In genomic region chr5:43034421-43034820, GRCm38 (mm10) we compare ENCODE assay signal across 16 mouse cellular contexts.
"Had no signal": no experiment of that assay in that cellular context is flagged by ENCODE, and none has a peak within 500 bp of the region (broad histone marks: within the 10 kb centered on the region; RNA-seq: fewer than 3 reads in every experiment).

No protein-coding gene starts in this region.

- H3K9ac ChIP-seq: neural tube, embryonic 13.5 days; neural tube, embryonic 15.5 days; stomach, embryonic 15.5 days had no signal

- H3K4me2 ChIP-seq: neural tube, embryonic 13.5 days; neural tube, embryonic 15.5 days; stomach, embryonic 15.5 days had no signal

- H3K9me3 ChIP-seq: neural tube, embryonic 13.5 days; neural tube, embryonic 15.5 days; stomach, embryonic 15.5 days had no signal

- H3K4me1 ChIP-seq: neural tube, embryonic 13.5 days; neural tube, embryonic 15.5 days; stomach, embryonic 15.5 days had no signal

- H3K27me3 ChIP-seq: neural tube, embryonic 13.5 days; neural tube, embryonic 15.5 days; stomach, embryonic 15.5 days had no signal

- DNase-seq: retina, postnatal 1 day; right cerebral cortex, adult 18-20 months; right cerebral cortex, postnatal 14 days; right cerebral cortex, postnatal 25 days; right cerebral cortex, postnatal 4 days; spleen, adult 18-20 months; thymus, adult 18-20 months; thymus, adult 2 months; thymus, postnatal 14 days; thymus, postnatal 25 days; thymus, postnatal 36 days; thymus, postnatal 4 days had no signal

- H3K4me3 ChIP-seq: neural tube, embryonic 13.5 days; neural tube, embryonic 15.5 days; stomach, embryonic 15.5 days had no signal

- H3K36me3 ChIP-seq: neural tube, embryonic 13.5 days; neural tube, embryonic 15.5 days; stomach, embryonic 15.5 days had no signal

- H3K27ac ChIP-seq: neural tube, embryonic 13.5 days; neural tube, embryonic 15.5 days; stomach, embryonic 15.5 days; stomach, postnatal 0 days had no signal
